Comparison of ENCODE assay signal across 1 mouse cellular context in the genomic region with DNA sequence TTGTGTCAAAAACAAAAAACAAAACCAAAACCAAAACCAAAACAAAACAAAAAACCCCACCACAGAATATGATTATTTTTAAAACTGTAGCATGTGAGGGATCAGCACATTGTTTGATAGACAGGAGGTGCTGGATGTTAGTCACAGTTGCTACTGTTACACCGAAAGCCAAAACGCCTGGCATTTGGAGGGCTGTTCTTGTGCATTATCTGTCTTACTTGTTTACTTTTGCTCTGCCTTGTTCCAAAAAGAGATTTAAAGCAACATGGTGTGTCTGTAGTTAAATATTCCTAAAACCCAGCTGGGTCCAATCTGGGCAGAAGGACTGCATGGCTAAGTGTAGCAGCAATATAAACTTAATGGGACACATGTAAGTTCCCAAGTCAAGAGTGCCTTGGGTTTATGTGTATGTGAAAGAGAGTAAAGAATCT.
TF ChIP-seq lines count a peak whose summit lies in the region.

No protein-coding gene starts in this region.

TF ChIP-seq in myocyte, 11 proteins besides CTCF, POLR2A, EP300 and RAD21 (continued from another document):
- no peak for TF ChIP-seq CEBPB (IDR thresholded peaks at IDR 0.05; ENCODE audit: insufficient read depth, poor library complexity, severe bottlenecking)
- TF ChIP-seq MYOD1 (IDR thresholded peaks at IDR 0.05; ENCODE audit: control insufficient read depth in 1 of 3, insufficient read length in 2 of 3, low read depth in 2 of 3): peak in 1 of 3 experiments; percentile 32
- no peak for TF ChIP-seq POLR2AphosphoS2 (IDR thresholded peaks at IDR 0.05; ENCODE audit: insufficient read length, low read depth)
- TF ChIP-seq TCF3 (IDR thresholded peaks at IDR 0.05; ENCODE audit: insufficient read length, low read depth): no peak
